Mouse (Mus musculus) liver, embryonic 14.5 days (tissue): Measurements from ENCODE around the gene Clint1. TPM values are rescaled to one million over a fixed set of nuclear protein-coding genes. Genes with fewer than 3 reads are reported as not detected.

Experiments used
- ATAC-seq: fragments of 200-750 bp; cut with Nextera tagmentation; 2 replicates; pipeline ENCODE4 v1.8.0; 2017; ENCODE audit warnings: moderate number of reproducible peaks, mild to moderate bottlenecking, moderate library complexity; ENCODE audit not compliant: insufficient read depth
- DNase-seq, 3 experiments: peaks; one replicate each; pipeline ENCODE4 v3.0.0-alpha.2; 2012 to 2013; ENCODE audit warnings: low read depth in 3 of 3, low spot score in 3 of 3
- H3K27ac ChIP-seq: fragments of 300-500 bp; sonication (generic); 2 replicates; pipeline ENCODE4 v1.5.1; 2014; ENCODE audit warnings: moderate library complexity, mild to moderate bottlenecking, control low read depth, inconsistent platforms
- H3K27me3 ChIP-seq: fragments of 300-500 bp; sonication (generic); 2 replicates; pipeline ENCODE4 v1.6.1; 2014; ENCODE audit warnings: mild to moderate bottlenecking, low read length, moderate library complexity; ENCODE audit not compliant: control insufficient read depth, insufficient read depth
- H3K36me3 ChIP-seq: fragments of 300-500 bp; sonication (generic); replicated peaks from 2 replicates; pipeline ENCODE4 v1.6.1; 2014; ENCODE audit warnings: low read depth; ENCODE audit not compliant: control insufficient read depth, insufficient read depth
- H3K4me1 ChIP-seq, 2 experiments: fragments of 200-500 bp in 1 of 2; fragments of 300-500 bp in 1 of 2; sonication (generic) in 1 of 2; replicated peaks; 2 replicates each; pipeline ENCODE4 v1.6.1; 2012 to 2014; ENCODE audit warnings: antibody characterized with exemption in 1 of 2, inconsistent platforms in 1 of 2, low read length in 1 of 2; ENCODE audit not compliant: control insufficient read depth in 2 of 2, insufficient read depth in 2 of 2
- H3K4me2 ChIP-seq: fragments of 300-500 bp; sonication (generic); 2 replicates; pipeline ENCODE4 v1.6.1; 2014; ENCODE audit warnings: low read depth, mild to moderate bottlenecking, control low read depth, moderate library complexity
- H3K4me3 ChIP-seq, 2 experiments: fragments of 200-500 bp in 1 of 2; fragments of 300-500 bp in 1 of 2; sonication (generic) in 1 of 2; 2 replicates each; pipeline ENCODE4 v1.5.1; 2012 to 2014; ENCODE audit warnings: low read depth in 2 of 2, low read length in 2 of 2, mild to moderate bottlenecking in 2 of 2, control low read depth in 1 of 2, inconsistent platforms in 1 of 2, moderate library complexity in 1 of 2; ENCODE audit not compliant: insufficient read depth in 1 of 2
- H3K9ac ChIP-seq: fragments of 300-500 bp; sonication (generic); replicated peaks from 2 replicates; pipeline ENCODE4 v1.6.1; 2014; ENCODE audit warnings: mild to moderate bottlenecking, control low read depth, moderate library complexity
- H3K9me3 ChIP-seq: fragments of 300-500 bp; sonication (generic); 2 replicates; pipeline ENCODE4 v1.6.1; 2016; ENCODE audit warnings: low read length, mixed read lengths; ENCODE audit not compliant: control insufficient read depth
- CTCF ChIP-seq: IDR thresholded peaks from 2 replicates; pipeline ENCODE4 v1.5.1; 2016; ENCODE audit warnings: antibody characterized with exemption, low read depth, control low read depth
- EP300 ChIP-seq: IDR thresholded peaks from 2 replicates; pipeline ENCODE4 v1.6.1; 2016; ENCODE audit warnings: antibody characterized with exemption, low read depth
- WGBS: fragments of 180-500 bp; shearing (Covaris S2); extraction: QIAGEN DNeasy Blood & Tissue Kit; methylation state at CpG from one replicate; pipeline ENCODE4 v1.1.7; 2014; ENCODE audit not compliant: insufficient replicate concordance; 5-methylcytosine and 5-hydroxymethylcytosine counted together
- polyA plus RNA-seq, 2 experiments: library from polyadenylated mRNA; depleted of rRNA in 1 of 2; stranded (reverse) in 1 of 2; unstranded in 1 of 2; fragments of >200 nt; fragmentation: Nextera tagmentation in 1 of 2; extraction: Ambion mirVana in 1 of 2; gene quantifications; 2 replicates each; pipeline versions ENCODE4 v1.2.1 to v1.2.3; 2012 to 2014

The Clint1 gene
- polyA plus RNA-seq, 2 experiments, result 41.6 to 46.0 TPM

- Histone ChIP-seq H3K4me1 (peaks cover 5 to 8% of the 10 kb centered on the region in 2 experiments), H3K4me2 (no peak overlapping the region), H3K27ac (no peak overlapping the region), H3K4me3 (no peak overlapping the region), H3K9ac (no peak overlapping the region), H3K36me3 (peaks cover 3% of the 10 kb centered on the region), H3K9me3 (no peaks in the 10 kb centered on the region), H3K27me3 (no peaks in the 10 kb centered on the region)
- DNase-seq, result no peak
- ATAC-seq, result no peak
- TF ChIP-seq CTCF (no peak), EP300 (no peak)
- 68% methylated on average over 8 of the region's 8 CpGs for WGBS
Observed at GRCm38 (mm10) chr11:45938917-45939316, 87.1 kb downstream of the Clint1 start.

GRCm38 (mm10) chr11:45942281-45942680, 90.4 kb downstream of the Clint1 start:
- Histone ChIP-seq H3K36me3 (no peaks in the 10 kb centered on the region; the same call in 1 of the 2 replicates), H3K27me3 (no peaks in the 10 kb centered on the region), H3K9me3 (no peaks in the 10 kb centered on the region), H3K9ac (no peak overlapping the region), H3K4me1 (peaks cover 5 to 8% of the 10 kb centered on the region in 2 experiments), H3K4me3 (no peak overlapping the region), H3K4me2 (no peak overlapping the region), H3K27ac (no peak overlapping the region)
- WGBS, result 86% methylated on average over 7 of the region's 7 CpGs
- no peak for ATAC-seq
- TF ChIP-seq CTCF (no peak), EP300 (no peak)
- DNase-seq, result no peak

- Histone ChIP-seq H3K4me2 (peak overlapping the region; percentile 99), H3K9me3 (no peaks in the 10 kb centered on the region), H3K27me3 (no peaks in the 10 kb centered on the region), H3K4me3 (peak overlapping the region; percentile 81 to 96; a peak in 3 of 4 replicates), H3K27ac (no peak overlapping the region), H3K4me1 (peaks cover 5 to 8% of the 10 kb centered on the region in 2 experiments), H3K36me3 (no peaks in the 10 kb centered on the region; the same call in 1 of the 2 replicates), H3K9ac (peak overlapping the region; percentile 79)
- no peak for DNase-seq
- no peak for ATAC-seq
- no peak for TF ChIP-seq CTCF
- WGBS, result 71% methylated on average over 7 of the region's 7 CpGs
Observed at GRCm38 (mm10) chr11:45943108-45943705, 91.4 kb downstream of the Clint1 start.

- Histone ChIP-seq H3K4me2 (peak overlapping the region; percentile 99), H3K9me3 (no peaks in the 10 kb centered on the region), H3K36me3 (no peaks in the 10 kb centered on the region), H3K27ac (no peak overlapping the region), H3K4me3 (peak overlapping the region; percentile 81 to 96), H3K9ac (peak overlapping the region; percentile 79), H3K4me1 (peaks cover 5 to 8% of the 10 kb centered on the region in 2 experiments), H3K27me3 (no peaks in the 10 kb centered on the region)
- ATAC-seq (no peak; the same call in 1 of the 2 replicates), DNase-seq (no peak)
- WGBS, result under 1% methylated on average over 49 of the region's 49 CpGs
- TF ChIP-seq EP300 (no peak), CTCF (no peak)
Observed at GRCm38 (mm10) chr11:45943891-45944642, 92.2 kb downstream of the Clint1 start.

GRCm38 (mm10) chr11:45944643-45945156, 92.8 kb downstream of the Clint1 start, which contains the start of gene Lsm11:
TSS of gene Lsm11 (minus strand) at chr11:45944935.
- Histone ChIP-seq H3K4me1 (peaks cover 5 to 8% of the 10 kb centered on the region in 2 experiments), H3K27me3 (no peaks in the 10 kb centered on the region), H3K9ac (peak within 1 kb of the TSS; percentile 79), H3K4me2 (peak within 1 kb of the TSS; percentile 99), H3K9me3 (no peaks in the 10 kb centered on the region), H3K4me3 (peak within 1 kb of the TSS; percentile 81 to 96), H3K36me3 (peaks cover 5% of the 10 kb centered on the region), H3K27ac (no peak within 1 kb of the TSS)
- ATAC-seq (peak; percentile 92), DNase-seq (peak; percentile 81 to 86 (median 84))
- WGBS, result under 1% methylated on average over 55 of the region's 55 CpGs
- TF ChIP-seq CTCF, result peak; percentile 98
- no peak for TF ChIP-seq EP300
